Mouse (Mus musculus): Measurements from ENCODE around the gene Nmur2. TPM values are rescaled to one million over a fixed set of nuclear protein-coding genes. Genes with fewer than 3 reads are reported as not detected.

The Nmur2 gene
- polyA plus RNA-seq, 2 experiments = 0.04 TPM; not detected in 1

DNA sequence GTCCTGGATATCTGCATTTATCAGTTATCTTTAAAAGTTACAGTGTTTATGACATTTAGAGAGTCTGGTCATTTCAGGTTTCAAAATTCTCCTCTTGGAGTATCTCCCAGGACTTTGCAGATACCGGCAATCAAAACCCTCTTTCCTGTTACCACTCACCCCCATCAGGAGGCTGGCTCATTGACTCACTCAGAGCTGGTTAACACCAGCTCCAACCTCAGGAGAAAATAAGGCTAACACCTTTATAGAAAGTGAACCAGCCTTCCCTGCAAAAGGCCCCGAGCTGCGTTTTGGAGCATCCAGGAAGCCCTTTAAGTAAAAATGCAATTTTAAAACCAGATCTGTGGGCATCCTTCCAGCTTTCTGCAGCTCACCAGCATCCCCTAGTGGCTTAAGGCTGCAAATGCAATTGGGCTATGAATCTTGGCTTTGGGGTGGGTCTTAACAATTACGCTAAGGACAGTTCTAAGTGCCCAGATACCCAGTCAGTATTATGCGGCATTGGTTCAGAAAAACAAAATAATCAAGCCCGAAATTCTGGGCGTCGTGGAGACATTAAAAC lies 49.2 kb downstream of the Nmur2 start:
- peaks cover 3% of the 10 kb centered on the region; the same call in 1 of the 2 replicates for H3K4me1 ChIP-seq (ENCODE audit: control insufficient read depth, insufficient read depth, low read length)
- H3K27me3 ChIP-seq (ENCODE audit: control insufficient read depth, insufficient read depth, low read length) = no peaks in the 10 kb centered on the region
- no peaks in the 10 kb centered on the region for H3K36me3 ChIP-seq (ENCODE audit: control insufficient read depth, insufficient read depth, low read length)
- no peak overlapping the region for H3K9ac ChIP-seq (ENCODE audit: low read depth, low read length, severe bottlenecking)
- no peak overlapping the region for H3K4me3 ChIP-seq (replicated peaks; ENCODE audit: low read length)
- no peaks in the 10 kb centered on the region for H3K9me3 ChIP-seq (ENCODE audit: control insufficient read depth, low read length)
- WGBS = 7% methylated on average over 8 of the region's 8 CpGs
- TF ChIP-seq POLR2A (IDR thresholded peaks at IDR 0.05; ENCODE audit: borderline replicate concordance, extremely low read depth, insufficient read depth, insufficient read length) = 0 out of 2 replicates have a peak, but pooled peaks have one; percentile 16
- 0 out of 2 replicates have a peak, but pooled peaks have one; percentile 26 for ATAC-seq (ENCODE audit: low FRiP score, low read depth)
- DNase-seq (ENCODE audit: low spot score) = peak; percentile 53
- H3K4me2 ChIP-seq (replicated peaks; ENCODE audit: low read depth, low read length, severe bottlenecking) = no peak overlapping the region
- H3K27ac ChIP-seq (replicated peaks; ENCODE audit: low read depth, low read length) = no peak overlapping the region

DNA sequence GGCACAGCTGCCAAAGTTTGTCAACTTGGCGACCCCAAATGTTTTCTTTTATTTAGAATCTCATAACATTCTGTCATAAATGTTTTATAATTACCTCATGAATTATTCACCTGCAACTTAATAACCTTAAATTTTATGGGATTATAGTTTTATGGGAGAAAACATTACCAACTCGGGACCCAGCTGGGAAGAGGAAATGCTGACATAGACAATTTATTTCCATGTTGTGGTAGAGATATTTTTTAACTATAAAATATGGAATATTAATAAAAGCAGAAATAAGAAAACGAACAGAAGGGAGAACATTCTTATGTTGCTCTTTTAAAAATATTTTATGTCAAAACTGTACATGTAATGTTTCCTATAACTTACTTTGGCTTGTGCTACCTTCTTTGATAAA lies 56.2 kb downstream of the Nmur2 start:
- Histone ChIP-seq H3K9me3 (ENCODE audit: control insufficient read depth, low read length) (no peaks in the 10 kb centered on the region), H3K9ac (ENCODE audit: low read depth, low read length, severe bottlenecking) (no peak overlapping the region), H3K4me3 (replicated peaks; ENCODE audit: low read length) (no peak overlapping the region), H3K27me3 (ENCODE audit: control insufficient read depth, insufficient read depth, low read length) (no peaks in the 10 kb centered on the region), H3K36me3 (ENCODE audit: control insufficient read depth, insufficient read depth, low read length) (no peaks in the 10 kb centered on the region), H3K27ac (replicated peaks; ENCODE audit: low read depth, low read length) (no peak overlapping the region), H3K4me1 (ENCODE audit: control insufficient read depth, insufficient read depth, low read length) (no peaks in the 10 kb centered on the region), H3K4me2 (replicated peaks; ENCODE audit: low read depth, low read length, severe bottlenecking) (no peak overlapping the region)
- no peak for TF ChIP-seq POLR2A (IDR thresholded peaks at IDR 0.05; ENCODE audit: borderline replicate concordance, extremely low read depth, insufficient read depth, insufficient read length)
- 44% methylated on average over 3 of the region's 3 CpGs for WGBS
- DNase-seq (ENCODE audit: low spot score) (no peak), ATAC-seq (ENCODE audit: low FRiP score, low read depth) (no peak)

- no peaks in the 10 kb centered on the region for H3K27me3 ChIP-seq (ENCODE audit: control insufficient read depth, insufficient read depth, low read length)
- no peak overlapping the region for H3K4me3 ChIP-seq (replicated peaks; ENCODE audit: low read length)
- no peak overlapping the region for H3K9ac ChIP-seq (ENCODE audit: low read depth, low read length, severe bottlenecking)
- TF ChIP-seq POLR2A (IDR thresholded peaks at IDR 0.05; ENCODE audit: borderline replicate concordance, extremely low read depth, insufficient read depth, insufficient read length) = no peak
- no peaks in the 10 kb centered on the region for H3K36me3 ChIP-seq (ENCODE audit: control insufficient read depth, insufficient read depth, low read length)
- no peak overlapping the region for H3K27ac ChIP-seq (replicated peaks; ENCODE audit: low read depth, low read length)
- ATAC-seq (ENCODE audit: low FRiP score, low read depth) (no peak), DNase-seq (ENCODE audit: low spot score) (no peak)
- H3K4me2 ChIP-seq (replicated peaks; ENCODE audit: low read depth, low read length, severe bottlenecking) = no peak overlapping the region
- H3K9me3 ChIP-seq (ENCODE audit: control insufficient read depth, low read length) = no peaks in the 10 kb centered on the region
- H3K4me1 ChIP-seq (ENCODE audit: control insufficient read depth, insufficient read depth, low read length) = no peaks in the 10 kb centered on the region
- WGBS = 42% methylated on average over 1 of the region's 1 CpGs
These were observed 59.2 kb downstream of the Nmur2 start for GRCm38 (mm10) chr11:55981656-55982055.

GRCm38 (mm10) chr11:55978146-55978545 lies 62.7 kb downstream of the Nmur2 start:
- WGBS = 76% methylated on average over 6 of the region's 6 CpGs

More at GRCm38 (mm10) chr11:55978146-55978545, 62.7 kb downstream of the Nmur2 start:
- DNase-seq (ENCODE audit: low spot score) = no peak
- no peaks in the 10 kb centered on the region for H3K36me3 ChIP-seq (ENCODE audit: control insufficient read depth, insufficient read depth, low read length)
- ATAC-seq (ENCODE audit: low FRiP score, low read depth) = no peak
- no peaks in the 10 kb centered on the region for H3K27me3 ChIP-seq (ENCODE audit: control insufficient read depth, insufficient read depth, low read length)
- H3K4me3 ChIP-seq (replicated peaks; ENCODE audit: low read length) = no peak overlapping the region
- no peaks in the 10 kb centered on the region for H3K9me3 ChIP-seq (ENCODE audit: control insufficient read depth, low read length)
- H3K27ac ChIP-seq (replicated peaks; ENCODE audit: low read depth, low read length) = no peak overlapping the region
- H3K4me1 ChIP-seq (ENCODE audit: control insufficient read depth, insufficient read depth, low read length) = no peaks in the 10 kb centered on the region
- H3K4me2 ChIP-seq (replicated peaks; ENCODE audit: low read depth, low read length, severe bottlenecking) = no peak overlapping the region
- no peak for TF ChIP-seq POLR2A (IDR thresholded peaks at IDR 0.05; ENCODE audit: borderline replicate concordance, extremely low read depth, insufficient read depth, insufficient read length)
- H3K9ac ChIP-seq (ENCODE audit: low read depth, low read length, severe bottlenecking) = no peak overlapping the region
